Mouse (Mus musculus) limb, embryonic 14.5 days (tissue): ENCODE measurements around the gene Rab12. TPM values are rescaled to one million over a fixed set of nuclear protein-coding genes. Genes with fewer than 3 reads are reported as not detected.

Experiments
- ATAC-seq: fragments of 200-750 bp; cut with Nextera tagmentation; 2 replicates; pipeline ENCODE4 v1.8.0; 2017; ENCODE audit warnings: low read depth, moderate number of reproducible peaks, moderate TSS enrichment; ENCODE audit not compliant: low FRiP score
- DNase-seq: peaks from one replicate; pipeline ENCODE4 v3.0.0-alpha.2; 2015; ENCODE audit warnings: low spot score
- H3K27ac ChIP-seq: fragments of 300-500 bp; sonication (generic); replicated peaks from 2 replicates; pipeline ENCODE4 v1.5.1; 2014; ENCODE audit warnings: low read depth, mild to moderate bottlenecking, low read length, moderate library complexity, mixed read lengths
- H3K27me3 ChIP-seq: fragments of 300-500 bp; sonication (generic); 2 replicates; pipeline ENCODE4 v1.6.1; 2014; ENCODE audit warnings: low read length, mixed read lengths; ENCODE audit not compliant: control insufficient read depth, insufficient read depth
- H3K36me3 ChIP-seq: fragments of 300-500 bp; sonication (generic); 2 replicates; pipeline ENCODE4 v1.6.1; 2014; ENCODE audit warnings: mild to moderate bottlenecking, low read length, moderate library complexity, mixed read lengths; ENCODE audit not compliant: control insufficient read depth, insufficient read depth
- H3K4me1 ChIP-seq: fragments of 300-500 bp; sonication (generic); 2 replicates; pipeline ENCODE4 v1.6.1; 2014; ENCODE audit warnings: antibody characterized with exemption, low read length, mixed read lengths; ENCODE audit not compliant: control insufficient read depth, insufficient read depth
- H3K4me2 ChIP-seq: fragments of 300-500 bp; sonication (generic); replicated peaks from 2 replicates; pipeline ENCODE4 v1.6.1; 2014; ENCODE audit warnings: low read depth, mild to moderate bottlenecking, low read length, moderate library complexity; ENCODE audit not compliant: severe bottlenecking
- H3K4me3 ChIP-seq: fragments of 300-500 bp; sonication (generic); replicated peaks from 2 replicates; pipeline ENCODE4 v1.5.1; 2014; ENCODE audit warnings: low read length
- H3K9ac ChIP-seq: fragments of 300-500 bp; sonication (generic); 2 replicates; pipeline ENCODE4 v1.6.1; 2014; ENCODE audit warnings: mild to moderate bottlenecking, low read depth, low read length, moderate library complexity; ENCODE audit not compliant: severe bottlenecking
- H3K9me3 ChIP-seq: fragments of 300-500 bp; sonication (generic); 2 replicates; pipeline ENCODE4 v1.6.1; 2016; ENCODE audit warnings: low read length; ENCODE audit not compliant: control insufficient read depth
- POLR2A ChIP-seq: fragments of 200-500 bp; IDR thresholded peaks from 2 replicates; pipeline ENCODE4 v1.8.0; 2012; ENCODE audit warnings: inconsistent platforms, mild to moderate bottlenecking, moderate library complexity, borderline replicate concordance; ENCODE audit not compliant: insufficient read depth, insufficient read length; ENCODE audit errors: extremely low read depth
- WGBS: fragments of 180-500 bp; shearing (Covaris S2); extraction: QIAGEN DNeasy Blood & Tissue Kit; methylation state at CpG from one replicate; pipeline ENCODE4 v1.1.7; 2014; 5-methylcytosine and 5-hydroxymethylcytosine counted together
- polyA plus RNA-seq, 2 experiments: library from polyadenylated mRNA; depleted of rRNA in 1 of 2; stranded (reverse) in 1 of 2; unstranded in 1 of 2; fragments of >200 nt; fragmentation: Nextera tagmentation in 1 of 2; extraction: Ambion mirVana in 1 of 2; gene quantifications; 2 replicates each; pipeline versions ENCODE4 v1.2.1 to v1.2.3; 2012 to 2014

The Rab12 gene
- polyA plus RNA-seq, 2 experiments: 57.5 to 88.3 TPM

- peaks cover 7% of the 10 kb centered on the region; the same call in 1 of the 2 replicates for H3K27me3 ChIP-seq
- TF ChIP-seq POLR2A: no peak
- peak overlapping the region; percentile 97; the same call in 1 of the 2 replicates for H3K4me2 ChIP-seq
- no peak overlapping the region for H3K27ac ChIP-seq
- ATAC-seq (no peak), DNase-seq (no peak)
- H3K36me3 ChIP-seq: no peaks in the 10 kb centered on the region
- H3K9ac ChIP-seq: no peak overlapping the region
- peak overlapping the region; percentile 75; the same call in 1 of the 2 replicates for H3K4me3 ChIP-seq
- WGBS: 51% methylated on average over 7 of the region's 7 CpGs
- H3K4me1 ChIP-seq: peaks cover 15% of the 10 kb centered on the region; the same call in 1 of the 2 replicates
- no peaks in the 10 kb centered on the region for H3K9me3 ChIP-seq
Observed at GRCm38 (mm10) chr17:66447007-66447312, 72.6 kb downstream of the Rab12 start.

- Histone ChIP-seq H3K9ac (no peak overlapping the region; the same call in 1 of the 2 replicates), H3K36me3 (no peaks in the 10 kb centered on the region), H3K4me2 (peak overlapping the region; percentile 97; the same call in 1 of the 2 replicates), H3K4me3 (no peak overlapping the region), H3K27ac (no peak overlapping the region), H3K27me3 (peaks cover 7% of the 10 kb centered on the region; the same call in 1 of the 2 replicates), H3K9me3 (no peaks in the 10 kb centered on the region), H3K4me1 (peaks cover 15% of the 10 kb centered on the region; the same call in 1 of the 2 replicates)
- DNase-seq: no peak
- no peak for TF ChIP-seq POLR2A
- ATAC-seq: no peak
- WGBS: 56% methylated on average over 7 of the region's 7 CpGs
Observed at GRCm38 (mm10) chr17:66446196-66447006, 73.1 kb downstream of the Rab12 start.

Other genes with a start within 250 kb of the Rab12 start
- 6.7 and 7.8 TPM in 2 replicates for gene Mtcl1, start 70.0 kb downstream of the Rab12 start, polyA plus RNA-seq (2012; rRNA removed)
- gene Mtcl1, start 70.0 kb downstream of the Rab12 start, polyA plus RNA-seq (2014; fragmentation: Nextera tagmentation; extraction: Ambion mirVana): 4.7 and 5.3 TPM in 2 replicates
- 0.09 and 0.14 TPM in 2 replicates for gene Themis3, start 74.9 kb upstream of the Rab12 start, polyA plus RNA-seq (2012; rRNA removed)
- 0.17 and 0.28 TPM in 2 replicates for gene Themis3, start 74.9 kb upstream of the Rab12 start, polyA plus RNA-seq (2014; fragmentation: Nextera tagmentation; extraction: Ambion mirVana)